Mouse (Mus musculus): ENCODE data around the gene Fbf1. TPM values are rescaled to one million over a fixed set of nuclear protein-coding genes. Genes with fewer than 3 reads are reported as not detected.
"Not testable (repeated sequence)": the region's sequence is repeated elsewhere in the genome, so short reads cannot be mapped to it uniquely, and the experiment has no call there.

The Fbf1 gene
- polyA plus RNA-seq, 1 experiment from 2014 or later = 38.7 TPM

GRCm38 (mm10) chr11:116130488-116131205 lies 37.3 kb downstream of the Fbf1 start, which contains the start of gene Trim65:
Trim65 (minus strand) TSS chr11:116131128.
- peak within 1 kb of the TSS; percentile 96 for H3K27ac ChIP-seq (ENCODE audit: low read length)
- peak within 1 kb of the TSS; percentile 81 for H3K9ac ChIP-seq (replicated peaks; ENCODE audit: low read length)
- WGBS = under 1% methylated on average over 69 of the region's 69 CpGs
- peaks cover 39% of the 10 kb centered on the region for H3K36me3 ChIP-seq (ENCODE audit: insufficient read depth, low read length)
- peak within 1 kb of the TSS; percentile 74 for H3K4me2 ChIP-seq (replicated peaks; ENCODE audit: low read depth, low read length)
- peak within 1 kb of the TSS; percentile 69 for H3K4me3 ChIP-seq (ENCODE audit: low read length)
- peak; percentile 86 for ATAC-seq (ENCODE audit: low FRiP score, low TSS enrichment)
- H3K27me3 ChIP-seq (ENCODE audit: insufficient read depth, low read length) = no peaks in the 10 kb centered on the region
- peaks cover 42% of the 10 kb centered on the region for H3K4me1 ChIP-seq (ENCODE audit: insufficient read depth, low read length)
- peaks cover under 1% of the 10 kb centered on the region; the same call in 1 of the 2 replicates for H3K9me3 ChIP-seq (ENCODE audit: low read length)

- peak; percentile 21 for ATAC-seq (ENCODE audit: low FRiP score, low TSS enrichment)
- 42% methylated on average over 8 of the region's 8 CpGs for WGBS
- Histone ChIP-seq H3K27me3 (ENCODE audit: insufficient read depth, low read length) (no peaks in the 10 kb centered on the region), H3K4me3 (ENCODE audit: low read length) (peak overlapping the region; percentile 69), H3K9ac (replicated peaks; ENCODE audit: low read length) (peak overlapping the region; percentile 81), H3K4me2 (replicated peaks; ENCODE audit: low read depth, low read length) (peak overlapping the region; percentile 74), H3K4me1 (ENCODE audit: insufficient read depth, low read length) (peaks cover 42% of the 10 kb centered on the region), H3K27ac (ENCODE audit: low read length) (peak overlapping the region; percentile 96), H3K9me3 (ENCODE audit: low read length) (peaks cover 6% of the 10 kb centered on the region; the same call in 1 of the 2 replicates), H3K36me3 (ENCODE audit: insufficient read depth, low read length) (peaks cover 39% of the 10 kb centered on the region)
Observed at GRCm38 (mm10) chr11:116129993-116130487, 37.9 kb downstream of the Fbf1 start.

- Histone ChIP-seq H3K4me3 (ENCODE audit: low read length) (no peak overlapping the region), H3K4me1 (ENCODE audit: insufficient read depth, low read length) (peaks cover 42% of the 10 kb centered on the region), H3K9me3 (ENCODE audit: low read length) (peaks cover 6% of the 10 kb centered on the region; the same call in 1 of the 2 replicates), H3K27me3 (ENCODE audit: insufficient read depth, low read length) (no peaks in the 10 kb centered on the region), H3K9ac (replicated peaks; ENCODE audit: low read length) (peak overlapping the region; percentile 17; the same call in 1 of the 2 replicates), H3K36me3 (ENCODE audit: insufficient read depth, low read length) (peaks cover 36% of the 10 kb centered on the region), H3K4me2 (replicated peaks; ENCODE audit: low read depth, low read length) (no peak overlapping the region), H3K27ac (ENCODE audit: low read length) (no peak overlapping the region)
- ATAC-seq (ENCODE audit: low FRiP score, low TSS enrichment) = no peak
- WGBS = 70% methylated on average over 9 of the region's 9 CpGs
Observed at GRCm38 (mm10) chr11:116129091-116129790, 38.7 kb downstream of the Fbf1 start.

GRCm38 (mm10) chr11:116127986-116128385 lies 40.0 kb downstream of the Fbf1 start:
- no peak for ATAC-seq (ENCODE audit: low FRiP score, low TSS enrichment)
- Histone ChIP-seq H3K9ac (replicated peaks; ENCODE audit: low read length) (peak overlapping the region; percentile 19; the same call in 1 of the 2 replicates), H3K4me1 (ENCODE audit: insufficient read depth, low read length) (peaks cover 42% of the 10 kb centered on the region), H3K4me2 (replicated peaks; ENCODE audit: low read depth, low read length) (no peak overlapping the region), H3K27ac (ENCODE audit: low read length) (no peak overlapping the region), H3K4me3 (ENCODE audit: low read length) (no peak overlapping the region), H3K9me3 (ENCODE audit: low read length) (peaks cover 6% of the 10 kb centered on the region; the same call in 1 of the 2 replicates), H3K27me3 (ENCODE audit: insufficient read depth, low read length) (no peaks in the 10 kb centered on the region), H3K36me3 (ENCODE audit: insufficient read depth, low read length) (peaks cover 28% of the 10 kb centered on the region)
- 69% methylated on average over 9 of the region's 9 CpGs for WGBS

GRCm38 (mm10) chr11:116127156-116127980 lies 40.6 kb downstream of the Fbf1 start, which contains the start of gene Trim47:
Trim47 (minus strand) TSS chr11:116127210.
- 30% methylated on average over 23 of the region's 23 CpGs for WGBS
- Histone ChIP-seq H3K27me3 (ENCODE audit: insufficient read depth, low read length) (no peaks in the 10 kb centered on the region), H3K4me2 (replicated peaks; ENCODE audit: low read depth, low read length) (peak within 1 kb of the TSS; percentile 45)

GRCm38 (mm10) chr11:116126261-116126660 lies 41.7 kb downstream of the Fbf1 start:
- Histone ChIP-seq H3K27ac (ENCODE audit: low read length) (no peak overlapping the region), H3K4me3 (ENCODE audit: low read length) (no peak overlapping the region), H3K9ac (replicated peaks; ENCODE audit: low read length) (no peak overlapping the region), H3K4me2 (replicated peaks; ENCODE audit: low read depth, low read length) (no peak overlapping the region), H3K4me1 (ENCODE audit: insufficient read depth, low read length) (peaks cover 35% of the 10 kb centered on the region), H3K9me3 (ENCODE audit: low read length) (peaks cover 6% of the 10 kb centered on the region; the same call in 1 of the 2 replicates), H3K36me3 (ENCODE audit: insufficient read depth, low read length) (peaks cover 16% of the 10 kb centered on the region), H3K27me3 (ENCODE audit: insufficient read depth, low read length) (no peaks in the 10 kb centered on the region)
- 92% methylated on average over 15 of the region's 15 CpGs for WGBS
- no peak for ATAC-seq (ENCODE audit: low FRiP score, low TSS enrichment)

More at GRCm38 (mm10) chr11:116127156-116127980, 40.6 kb downstream of the Fbf1 start, which contains the start of gene Trim47:
- H3K36me3 ChIP-seq (ENCODE audit: insufficient read depth, low read length) = peaks cover 22% of the 10 kb centered on the region
- peak within 1 kb of the TSS; percentile 23; the same call in 1 of the 2 replicates for H3K4me3 ChIP-seq (ENCODE audit: low read length)
- peaks cover 6% of the 10 kb centered on the region; the same call in 1 of the 2 replicates for H3K9me3 ChIP-seq (ENCODE audit: low read length)
- H3K27ac ChIP-seq (ENCODE audit: low read length) = peak within 1 kb of the TSS; percentile 5; the same call in 1 of the 2 replicates
- peak within 1 kb of the TSS; percentile 19; the same call in 1 of the 2 replicates for H3K9ac ChIP-seq (replicated peaks; ENCODE audit: low read length)
- ATAC-seq (ENCODE audit: low FRiP score, low TSS enrichment) = 0 out of 2 replicates have a peak, but pooled peaks have one; percentile 16
- peaks cover 42% of the 10 kb centered on the region for H3K4me1 ChIP-seq (ENCODE audit: insufficient read depth, low read length)

- H3K27ac ChIP-seq (ENCODE audit: low read length); H3K9me3 ChIP-seq (ENCODE audit: low read length); H3K9ac ChIP-seq (replicated peaks; ENCODE audit: low read length); H3K27me3 ChIP-seq (ENCODE audit: insufficient read depth, low read length); H3K4me1 ChIP-seq (ENCODE audit: insufficient read depth, low read length); H3K4me2 ChIP-seq (replicated peaks; ENCODE audit: low read depth, low read length); ATAC-seq (ENCODE audit: low FRiP score, low TSS enrichment); H3K4me3 ChIP-seq (ENCODE audit: low read length): not testable (repeated sequence)
- H3K36me3 ChIP-seq (ENCODE audit: insufficient read depth, low read length) = peaks cover 16% of the 10 kb centered on the region
- WGBS = 98% methylated on average over 8 of the region's 8 CpGs
Observed at GRCm38 (mm10) chr11:116121731-116122245, 46.2 kb downstream of the Fbf1 start.

GRCm38 (mm10) chr11:116117819-116118218 lies 50.1 kb downstream of the Fbf1 start:
- Histone ChIP-seq H3K4me3 (ENCODE audit: low read length) (no peak overlapping the region), H3K4me2 (replicated peaks; ENCODE audit: low read depth, low read length) (no peak overlapping the region), H3K9me3 (ENCODE audit: low read length) (no peaks in the 10 kb centered on the region), H3K27ac (ENCODE audit: low read length) (no peak overlapping the region), H3K9ac (replicated peaks; ENCODE audit: low read length) (no peak overlapping the region), H3K4me1 (ENCODE audit: insufficient read depth, low read length) (no peaks in the 10 kb centered on the region), H3K27me3 (ENCODE audit: insufficient read depth, low read length) (no peaks in the 10 kb centered on the region), H3K36me3 (ENCODE audit: insufficient read depth, low read length) (no peaks in the 10 kb centered on the region)
- no peak for ATAC-seq (ENCODE audit: low FRiP score, low TSS enrichment)

GRCm38 (mm10) chr11:116117241-116117640 lies 50.7 kb downstream of the Fbf1 start:
- 62% methylated on average over 12 of the region's 12 CpGs for WGBS
- Histone ChIP-seq H3K4me1 (ENCODE audit: insufficient read depth, low read length) (no peaks in the 10 kb centered on the region), H3K36me3 (ENCODE audit: insufficient read depth, low read length) (no peaks in the 10 kb centered on the region), H3K4me3 (ENCODE audit: low read length) (no peak overlapping the region), H3K4me2 (replicated peaks; ENCODE audit: low read depth, low read length) (no peak overlapping the region), H3K27me3 (ENCODE audit: insufficient read depth, low read length) (no peaks in the 10 kb centered on the region), H3K27ac (ENCODE audit: low read length) (no peak overlapping the region), H3K9me3 (ENCODE audit: low read length) (no peaks in the 10 kb centered on the region), H3K9ac (replicated peaks; ENCODE audit: low read length) (no peak overlapping the region)
- no peak for ATAC-seq (ENCODE audit: low FRiP score, low TSS enrichment)
